Mouse (Mus musculus): ENCODE data around the gene Acot1.
A peak's percentile ranks its signal among the peaks of the same experiment; 100 is the strongest.
"Not testable (repeated sequence)": the region's sequence is repeated elsewhere in the genome, so short reads cannot be mapped to it uniquely, and the experiment has no call there.

The Acot1 gene

DNA sequence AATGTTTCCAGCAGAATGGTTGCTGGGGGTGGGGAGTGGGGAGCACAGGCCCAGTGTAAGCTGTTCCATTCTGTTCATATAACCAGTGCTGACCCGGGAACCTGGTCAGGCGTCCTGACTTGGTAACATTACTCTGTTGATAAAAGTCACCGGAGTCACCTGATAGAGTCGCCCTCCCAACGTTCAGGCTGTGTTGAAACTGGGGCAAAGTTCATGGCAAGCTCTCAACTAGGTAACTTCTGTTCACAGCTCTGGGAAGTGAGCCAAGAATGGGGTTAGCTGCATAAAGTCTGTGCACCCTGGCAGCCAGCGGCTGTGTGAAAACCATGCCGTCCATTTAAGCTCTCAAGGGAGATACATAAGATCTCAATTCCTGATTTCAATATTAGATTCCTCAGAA, 11.2 kb downstream of the Acot1 start:
- not testable (repeated sequence) for DNase-seq (ENCODE audit: low spot score)

DNA sequence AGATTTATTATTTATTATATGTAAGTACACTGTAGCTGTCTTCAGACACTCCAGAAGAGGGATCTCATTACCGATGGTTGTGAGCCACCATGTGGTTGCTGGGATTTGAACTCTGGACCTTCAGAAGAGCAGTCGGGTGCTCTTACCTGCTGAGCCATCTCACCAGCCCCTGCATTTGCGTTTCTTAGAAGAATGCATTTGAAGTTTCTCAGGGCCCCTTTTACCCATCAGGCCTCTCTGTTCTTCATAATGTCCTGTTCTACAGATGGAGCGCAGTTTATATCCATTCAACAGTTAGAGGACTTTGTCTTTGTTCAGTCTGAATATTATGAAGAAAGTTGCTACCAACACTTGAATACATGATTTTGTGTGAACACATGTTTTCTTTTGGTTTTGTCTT, 13.0 kb downstream of the Acot1 start:
- not testable (repeated sequence) for DNase-seq (ENCODE audit: low spot score)

DNA sequence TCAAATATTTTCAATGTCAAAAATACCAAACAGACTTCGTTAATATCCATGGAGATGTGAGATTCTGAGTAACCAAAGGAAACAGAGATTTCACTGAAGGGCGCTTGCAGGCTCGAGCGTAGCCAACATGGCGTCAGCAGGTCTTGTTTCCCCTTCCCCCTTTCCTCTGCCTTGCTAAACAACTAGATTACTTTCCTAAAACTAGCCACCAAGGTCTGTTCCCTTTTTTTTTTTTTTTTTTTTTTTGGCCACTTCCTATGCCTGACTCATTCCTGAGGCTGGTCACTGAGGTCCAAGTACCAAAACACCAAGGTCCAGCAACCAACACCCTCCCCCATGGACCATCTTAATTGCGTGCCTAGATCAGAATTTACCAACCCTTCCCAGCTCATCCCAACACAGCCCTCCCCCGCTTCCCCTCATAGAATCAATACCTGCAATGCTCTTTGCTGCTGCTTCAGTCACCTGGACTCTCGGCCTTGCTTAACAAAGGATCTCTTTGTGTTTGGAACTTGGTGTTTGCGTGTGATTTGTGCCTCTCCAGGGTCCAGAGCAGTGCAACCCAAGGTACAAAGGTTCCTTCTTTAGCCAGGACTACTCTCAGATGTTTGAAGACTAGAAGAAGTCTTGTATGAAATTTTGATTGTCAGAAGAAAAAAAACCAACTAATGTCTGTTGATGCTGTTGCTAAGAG, 13.9 kb downstream of the Acot1 start:
- no peak for DNase-seq (ENCODE audit: low spot score)

DNA sequence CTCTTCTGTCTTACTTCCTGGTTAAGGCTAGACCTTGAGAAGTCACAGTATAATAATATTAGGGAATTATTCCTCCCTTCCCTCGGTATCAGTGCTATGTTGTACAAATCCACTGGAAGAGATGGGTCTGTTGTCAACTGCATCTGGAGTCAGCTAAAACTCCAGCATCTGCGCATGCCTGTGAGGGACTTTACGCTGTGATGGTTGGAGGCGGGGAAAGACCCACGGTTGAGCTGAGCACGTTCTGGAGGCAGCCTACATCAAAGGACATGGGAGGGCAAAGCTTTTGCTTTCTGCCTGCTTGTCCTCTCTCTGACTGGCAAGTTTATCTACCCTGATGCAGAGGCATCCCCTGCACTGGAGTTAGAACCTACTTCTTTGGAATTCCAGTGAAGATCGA, 16.6 kb downstream of the Acot1 start:
- no peak for DNase-seq (ENCODE audit: low spot score)

GRCm38 (mm10) chr12:84028328-84028727, 19.0 kb downstream of the Acot1 start:
- DNase-seq (ENCODE audit: low spot score) = not testable (repeated sequence)

- not testable (repeated sequence) for DNase-seq (ENCODE audit: low spot score)
These were observed 19.8 kb downstream of the Acot1 start for GRCm38 (mm10) chr12:84029043-84029442.

- peak; percentile 42 for DNase-seq (ENCODE audit: low spot score)
These were observed 21.5 kb downstream of the Acot1 start for GRCm38 (mm10) chr12:84030659-84031332.

GRCm38 (mm10) chr12:84032854-84033253, 23.6 kb downstream of the Acot1 start:
- no peak for DNase-seq (ENCODE audit: low spot score)

DNA sequence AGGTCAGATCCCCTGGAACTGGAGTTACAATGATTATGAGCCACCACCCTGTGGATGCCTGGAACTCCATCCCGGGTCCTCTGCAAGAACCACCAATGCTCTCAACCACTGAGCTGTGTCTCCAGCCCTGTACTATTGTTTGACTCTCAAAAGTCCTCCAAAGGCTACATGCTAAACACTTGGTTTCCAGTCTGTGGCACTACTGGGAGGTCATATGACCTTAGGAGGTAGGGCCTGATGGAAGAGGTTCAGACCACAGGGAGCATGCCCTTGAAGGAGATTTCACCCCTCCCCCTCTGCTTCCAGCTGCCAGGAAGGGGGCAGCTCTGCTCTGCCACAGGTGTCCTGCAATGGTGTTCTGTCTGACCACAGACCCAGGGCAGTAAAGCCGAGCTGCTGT, 24.0 kb downstream of the Acot1 start:
- DNase-seq (ENCODE audit: low spot score) = not testable (repeated sequence)

GRCm38 (mm10) chr12:84034108-84034507, 24.8 kb downstream of the Acot1 start:
- no peak for DNase-seq (ENCODE audit: low spot score)

GRCm38 (mm10) chr12:84038241-84038640, 29.0 kb downstream of the Acot1 start, which contains the start of gene Acot4:
TSS of gene Acot4 (plus strand) at chr12:84038379.
- not testable (repeated sequence) for DNase-seq (ENCODE audit: low spot score)

DNA sequence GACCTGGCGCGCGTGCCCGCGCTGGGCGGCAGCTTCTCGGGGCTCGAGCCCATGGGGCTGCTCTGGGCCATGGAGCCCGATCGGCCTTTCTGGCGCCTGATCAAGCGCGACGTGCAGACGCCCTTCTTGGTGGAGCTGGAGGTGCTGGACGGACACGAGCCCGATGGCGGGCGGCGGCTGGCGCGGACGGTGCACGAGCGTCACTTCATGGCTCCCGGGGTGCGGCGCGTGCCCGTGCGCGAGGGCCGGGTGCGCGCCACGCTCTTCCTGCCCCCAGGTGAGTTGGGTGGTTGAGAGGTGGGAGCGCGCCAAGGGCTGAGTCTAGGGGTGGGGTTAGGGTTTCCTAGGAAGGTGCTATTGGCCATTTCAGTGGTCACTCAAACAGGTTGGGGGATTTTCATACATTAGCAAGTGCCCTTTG, 29.4 kb downstream of the Acot1 start, which contains the start of gene Gm49366:
Gene Gm49366, plus strand, starts transcription at position 245 of the 421 bp plus-strand sequence.
- not testable (repeated sequence) for DNase-seq (ENCODE audit: low spot score)

DNA sequence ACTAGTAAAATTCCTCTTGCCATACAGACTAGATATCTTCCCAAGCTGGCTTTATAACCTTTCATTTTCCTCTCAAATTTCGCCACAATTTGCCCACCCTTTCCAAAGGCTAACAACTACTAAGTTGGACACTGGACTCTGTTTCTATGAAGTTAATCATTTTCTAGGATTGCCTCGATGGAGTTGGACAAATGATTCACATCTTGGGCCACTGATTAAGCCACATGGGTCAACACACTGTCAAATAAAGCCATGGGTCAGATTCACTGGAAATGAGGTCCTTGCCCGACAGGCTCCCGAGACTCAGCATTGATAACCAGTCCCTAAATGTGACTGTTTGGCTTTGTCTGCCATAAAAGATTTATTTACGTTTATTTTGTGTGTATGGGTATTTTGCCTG, 33.0 kb downstream of the Acot1 start:
- DNase-seq (ENCODE audit: low spot score) = no peak

DNA sequence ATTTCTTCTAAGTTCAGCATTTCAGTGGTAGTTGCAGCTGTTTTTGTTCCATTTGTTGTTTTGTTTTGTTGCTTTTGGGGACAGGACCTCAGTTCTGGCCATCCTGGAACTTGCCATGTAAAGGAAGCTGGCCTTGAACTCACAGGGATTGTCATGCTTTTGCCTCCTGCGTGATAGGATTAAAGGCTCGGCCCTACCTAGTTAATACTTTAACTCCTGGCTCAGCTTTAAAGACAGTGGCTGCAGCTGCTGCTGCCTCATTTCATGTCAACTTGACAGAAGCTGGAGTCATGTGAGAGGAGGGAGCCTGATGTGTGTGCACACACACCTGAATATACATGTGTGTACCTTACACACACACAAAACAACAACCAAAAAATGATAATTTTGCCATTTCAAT, 34.8 kb downstream of the Acot1 start:
- no peak for DNase-seq (ENCODE audit: low spot score)

GRCm38 (mm10) chr12:84046906-84047305, 37.6 kb downstream of the Acot1 start:
- DNase-seq (ENCODE audit: low spot score) = no peak

DNA sequence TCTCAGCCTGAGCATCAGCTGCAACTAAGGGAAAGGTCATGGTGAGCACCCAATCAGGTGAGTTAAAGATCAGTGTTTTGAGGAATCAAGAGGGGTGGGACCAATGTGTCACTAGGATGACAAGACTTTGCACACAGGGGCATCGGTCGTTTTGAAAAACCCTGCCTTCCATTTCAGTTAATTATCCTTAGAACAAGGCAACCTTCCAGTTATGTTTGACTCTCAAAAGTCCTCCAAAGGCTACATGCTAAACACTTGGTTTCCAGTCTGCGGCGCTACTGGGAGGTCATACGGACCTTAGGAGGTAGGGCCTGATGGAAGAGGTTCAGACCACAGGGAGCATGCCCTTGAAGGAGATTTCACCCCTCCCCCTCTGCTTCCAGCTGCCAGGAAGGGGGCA, 41.5 kb downstream of the Acot1 start:
- not testable (repeated sequence) for DNase-seq (ENCODE audit: low spot score)

DNA sequence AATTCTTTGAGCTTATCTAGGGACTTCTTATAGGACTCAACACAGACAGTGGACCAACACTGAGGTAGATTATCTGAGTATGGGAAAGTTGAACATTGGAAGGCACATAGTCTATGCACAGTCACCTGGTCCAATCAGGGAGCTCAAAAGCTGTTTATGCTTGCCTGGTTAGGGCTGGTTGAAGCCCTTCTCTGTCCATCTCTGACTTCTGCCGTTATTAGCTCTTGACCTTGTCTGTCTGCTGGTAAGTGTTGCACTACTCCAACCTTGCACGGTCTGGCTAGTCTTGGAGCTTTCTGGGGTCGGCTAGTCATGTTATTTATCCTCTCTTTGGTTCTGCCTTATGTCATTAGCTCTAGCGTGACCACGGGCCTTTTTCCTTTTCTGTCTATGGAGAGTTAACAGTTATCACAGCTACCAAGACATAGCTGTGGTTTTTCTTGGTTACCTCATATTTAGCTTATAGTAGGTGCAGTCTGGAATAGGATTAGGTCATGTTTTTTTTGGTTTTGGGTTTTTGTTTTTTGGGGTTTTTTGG, 42.7 kb downstream of the Acot1 start, which contains the start of gene Acot3:
Gene Acot3, plus strand, starts transcription at position 208 of the 538 bp plus-strand sequence.
- no peak for DNase-seq (ENCODE audit: low spot score)

- no peak for DNase-seq (ENCODE audit: low spot score)
These were observed 43.3 kb downstream of the Acot1 start for GRCm38 (mm10) chr12:84052609-84053008.

GRCm38 (mm10) chr12:84053173-84053572, 43.9 kb downstream of the Acot1 start:
- no peak for DNase-seq (ENCODE audit: low spot score)

DNA sequence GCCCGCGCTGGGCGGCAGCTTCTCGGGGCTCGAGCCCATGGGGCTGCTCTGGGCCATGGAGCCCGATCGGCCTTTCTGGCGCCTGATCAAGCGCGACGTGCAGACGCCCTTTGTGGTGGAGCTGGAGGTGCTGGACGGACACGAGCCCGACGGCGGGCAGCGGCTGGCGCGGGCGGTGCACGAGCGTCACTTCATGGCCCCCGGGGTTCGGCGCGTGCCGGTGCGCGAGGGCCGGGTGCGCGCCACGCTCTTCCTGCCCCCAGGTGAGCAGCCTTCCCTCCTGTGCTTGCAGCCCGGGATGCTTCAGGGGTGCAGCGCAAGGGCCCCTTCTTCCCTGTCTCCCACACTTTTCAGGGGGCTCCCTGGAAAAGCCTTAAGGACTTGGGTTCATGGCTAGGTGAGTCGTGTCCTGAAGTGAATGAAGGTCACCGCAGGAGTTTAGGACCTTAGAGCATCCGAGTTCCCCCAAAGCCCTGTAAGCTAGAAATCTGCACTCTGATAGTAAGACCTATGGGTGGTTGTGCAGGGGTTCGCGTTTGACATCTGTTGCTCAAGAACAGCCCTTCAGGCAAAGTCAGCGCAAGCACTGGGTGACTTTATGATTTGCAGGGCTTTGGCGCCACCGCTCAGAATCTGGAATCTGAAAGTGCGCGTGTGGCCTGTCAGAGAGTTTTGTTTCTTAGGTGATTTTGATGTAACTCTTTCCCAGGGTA, 44.5 kb downstream of the Acot1 start:
- no peak for DNase-seq (ENCODE audit: low spot score)

DNA sequence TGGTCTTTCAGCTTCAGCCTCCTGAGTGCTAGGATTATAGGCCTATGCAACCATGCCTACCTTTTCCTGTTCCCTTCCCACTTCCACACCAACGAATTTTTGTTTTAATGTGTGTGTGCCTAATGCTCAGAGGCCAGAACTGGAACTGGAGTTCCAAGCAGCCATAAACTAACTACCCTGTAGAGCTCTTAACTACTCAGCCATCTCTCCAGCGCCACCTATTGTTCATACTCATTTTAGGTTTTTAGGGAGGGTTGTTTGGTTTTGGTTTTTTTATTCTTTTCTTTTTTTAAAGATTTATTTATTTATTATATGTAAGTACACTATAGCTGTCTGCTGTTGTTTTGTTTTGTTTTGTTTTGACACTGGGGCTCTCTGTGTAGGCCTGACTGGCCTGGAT, 51.7 kb downstream of the Acot1 start:
- no peak for DNase-seq (ENCODE audit: low spot score)

DNA sequence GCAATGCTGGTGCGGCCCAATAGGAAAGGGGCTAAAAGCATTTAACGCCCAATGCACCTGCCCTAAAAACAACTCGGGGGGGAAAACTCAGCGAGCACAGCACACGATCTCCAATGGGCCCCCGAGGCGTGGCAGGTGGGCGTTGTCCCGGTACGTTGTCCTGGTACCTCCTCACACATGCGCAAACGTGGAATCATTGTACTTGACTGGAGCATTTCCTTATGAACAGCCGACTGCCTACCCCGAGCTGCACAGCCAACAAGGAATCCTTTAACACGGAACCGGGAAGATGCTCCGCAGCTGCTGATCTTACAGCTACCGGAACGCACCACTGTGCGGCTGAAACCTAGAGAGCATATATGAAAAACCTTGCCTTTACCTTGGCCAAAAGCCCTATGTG, 53.0 kb downstream of the Acot1 start:
- no peak for DNase-seq (ENCODE audit: low spot score)
